Mouse (Mus musculus): Measurements from ENCODE around the gene Ptpn1. TPM values are rescaled to one million over a fixed set of nuclear protein-coding genes. Genes with fewer than 3 reads are reported as not detected.

The Ptpn1 gene
- total RNA-seq, 2 experiments from 2014 or later, result 50.7 to 55.3 TPM

DNA sequence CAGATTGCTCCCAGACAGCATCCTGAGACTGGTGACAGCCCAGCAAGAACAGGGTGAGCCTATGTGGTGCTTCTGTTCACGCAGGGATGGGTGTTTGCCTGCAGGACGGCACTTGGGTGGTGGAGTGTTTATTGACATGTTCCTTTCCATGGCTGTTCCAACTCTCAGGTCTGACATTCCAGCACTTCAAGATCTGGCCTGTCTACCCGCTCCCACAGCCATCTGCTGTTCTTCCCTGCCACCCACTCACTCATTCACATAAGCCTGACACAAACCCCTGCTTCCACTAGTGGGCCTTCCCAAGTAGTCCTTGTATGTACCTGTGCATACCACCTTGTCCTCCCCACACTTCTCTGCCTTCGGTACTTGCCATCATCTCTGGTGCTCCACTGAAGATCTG is 31.3 kb downstream of the Ptpn1 start:
- peak; percentile 41 to 60 for DNase-seq (ENCODE audit: low spot score in 2 of 2)

DNA sequence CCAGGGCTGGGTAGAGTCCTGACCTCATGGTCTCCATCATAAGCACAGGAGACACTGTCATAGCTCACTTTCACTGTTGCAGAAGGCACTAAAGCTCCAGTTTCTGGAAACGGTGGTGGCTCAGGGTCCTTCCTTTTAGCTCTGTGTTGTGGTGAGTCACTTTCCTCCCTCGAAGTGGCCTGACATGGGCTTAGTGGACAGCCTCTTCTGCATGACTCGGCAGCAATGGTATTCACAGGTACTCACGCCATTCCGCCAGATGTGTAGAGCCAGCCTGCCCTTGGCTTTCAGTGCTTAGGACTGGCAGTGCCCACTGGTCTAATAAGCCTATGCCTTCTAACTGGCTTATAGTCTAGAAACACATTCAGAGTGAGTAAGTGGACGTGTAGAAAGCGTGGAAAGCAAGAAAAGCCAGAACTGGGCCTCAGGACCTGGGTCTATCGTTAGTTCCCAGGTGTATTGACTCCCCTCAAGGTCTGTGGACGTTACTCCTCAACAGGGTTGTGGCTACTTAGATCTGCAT is 32.0 kb downstream of the Ptpn1 start:
- intact Hi-C loops (cut with DNase I), result no loop called here
- DNase-seq (ENCODE audit: low spot score in 2 of 2), result no peak

More for the DNA sequence above, 31.3 kb downstream of the Ptpn1 start:
- intact Hi-C loops (cut with DNase I), result no loop called here

DNA sequence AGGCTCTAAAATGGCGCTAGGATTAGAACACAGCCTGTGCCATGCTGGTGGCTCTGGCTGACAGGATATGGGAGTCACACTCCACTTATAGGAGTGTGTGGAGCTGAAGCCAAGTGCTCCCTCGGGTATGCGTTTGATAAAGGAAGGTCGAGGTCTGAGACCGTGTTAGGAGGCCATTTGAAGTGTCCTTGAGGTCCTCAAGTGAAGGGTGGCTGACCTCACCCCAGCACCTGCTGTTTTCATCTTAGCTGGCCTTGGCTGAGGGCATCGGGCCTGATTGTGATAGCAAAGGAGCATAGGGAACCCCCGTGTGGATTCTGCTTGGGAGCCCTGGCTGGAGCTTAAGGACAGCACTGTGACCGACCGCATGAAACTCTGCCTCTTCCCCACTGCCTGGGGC is 32.5 kb downstream of the Ptpn1 start:
- intact Hi-C loops (cut with DNase I), result no loop called here
- DNase-seq (ENCODE audit: low spot score in 2 of 2), result no peak

GRCm38 (mm10) chr2:167965911-167966310 is 34.1 kb downstream of the Ptpn1 start:
- DNase-seq (ENCODE audit: low spot score in 2 of 2), result no peak
- intact Hi-C loops (cut with DNase I), result no loop called here

- intact Hi-C loops (cut with DNase I), result no loop called here
- DNase-seq (ENCODE audit: low spot score in 2 of 2), result no peak
Observed at GRCm38 (mm10) chr2:167968504-167968903, 36.6 kb downstream of the Ptpn1 start.

- no peak for DNase-seq (ENCODE audit: low spot score in 2 of 2)
- intact Hi-C loops (cut with DNase I), result no loop called here
Observed at GRCm38 (mm10) chr2:167969851-167970541, 38.1 kb downstream of the Ptpn1 start.

DNA sequence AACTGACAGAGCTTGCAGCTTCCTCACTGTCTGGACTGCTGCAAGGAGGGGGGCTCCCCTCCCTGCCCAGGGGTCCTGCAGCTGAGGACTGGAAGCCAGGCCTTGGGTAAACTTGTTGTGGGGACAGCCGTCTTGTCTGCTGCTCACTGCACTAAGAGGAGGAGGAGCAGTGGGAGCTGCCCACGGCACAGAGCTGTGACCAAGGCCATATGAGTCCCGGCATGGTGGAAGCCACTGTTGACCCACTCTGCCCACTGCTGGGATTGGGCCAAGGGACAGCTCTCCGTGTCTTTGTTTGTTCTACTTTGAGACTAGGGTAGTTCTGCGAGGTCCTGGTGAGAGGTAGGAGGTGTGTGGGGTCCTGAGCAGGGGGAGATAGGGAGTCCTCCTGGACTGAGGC is 40.3 kb downstream of the Ptpn1 start:
- no peak for DNase-seq (ENCODE audit: low spot score in 2 of 2)
- intact Hi-C loops (cut with DNase I), result no loop called here

GRCm38 (mm10) chr2:167972809-167973208 is 41.0 kb downstream of the Ptpn1 start:
- intact Hi-C loops (cut with DNase I), result no loop called here
- no peak for DNase-seq (ENCODE audit: low spot score in 2 of 2)

GRCm38 (mm10) chr2:167975746-167976145 is 43.9 kb downstream of the Ptpn1 start:
- DNase-seq (ENCODE audit: low spot score in 2 of 2), result no peak
- intact Hi-C loops (cut with DNase I), result no loop called here

- intact Hi-C loops (cut with DNase I), result no loop called here
- no peak for DNase-seq (ENCODE audit: low spot score in 2 of 2)
Observed at GRCm38 (mm10) chr2:167978271-167978670, 46.4 kb downstream of the Ptpn1 start.

GRCm38 (mm10) chr2:167980391-167980790 is 48.5 kb downstream of the Ptpn1 start:
- no peak for DNase-seq (ENCODE audit: low spot score in 2 of 2)
- intact Hi-C loops (cut with DNase I), result no loop called here

GRCm38 (mm10) chr2:167982646-167983045 is 50.8 kb downstream of the Ptpn1 start:
- intact Hi-C loops (cut with DNase I), result no loop called here
- no peak for DNase-seq (ENCODE audit: low spot score in 2 of 2)

- intact Hi-C loops (cut with DNase I), result no loop called here
- no peak for DNase-seq (ENCODE audit: low spot score in 2 of 2)
Observed at GRCm38 (mm10) chr2:167984371-167984770, 52.5 kb downstream of the Ptpn1 start.

GRCm38 (mm10) chr2:167984946-167985345 is 53.1 kb downstream of the Ptpn1 start:
- intact Hi-C loops (cut with DNase I), result loop anchor here (5.0 kb wide), 1 partner anchor 112 kb away; no protein-coding TSS in a partner anchor
- no peak for DNase-seq (ENCODE audit: low spot score in 2 of 2)

DNA sequence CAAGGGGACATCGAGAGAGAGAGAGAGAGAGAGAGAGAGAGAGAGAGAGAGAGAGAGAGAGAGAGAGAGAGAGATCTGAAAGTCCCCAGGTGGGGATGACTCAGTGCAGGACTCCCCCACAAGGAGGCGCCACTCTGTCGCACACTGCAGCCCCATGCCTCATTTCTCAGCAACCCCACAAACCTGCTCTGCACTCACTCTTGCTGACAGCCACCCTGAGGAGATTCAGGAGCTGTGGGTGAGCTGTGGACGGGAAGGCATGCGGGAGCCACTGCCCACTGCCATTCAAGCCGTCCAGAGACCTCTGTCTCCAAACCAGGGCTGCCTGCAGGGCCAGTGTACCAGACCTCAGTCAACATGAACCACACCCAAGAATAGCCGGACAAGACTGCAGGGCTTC is 54.9 kb downstream of the Ptpn1 start:
- intact Hi-C loops (cut with DNase I), result loop anchor here (5.0 kb wide), 1 partner anchor 111 kb away; no protein-coding TSS in a partner anchor

DNA sequence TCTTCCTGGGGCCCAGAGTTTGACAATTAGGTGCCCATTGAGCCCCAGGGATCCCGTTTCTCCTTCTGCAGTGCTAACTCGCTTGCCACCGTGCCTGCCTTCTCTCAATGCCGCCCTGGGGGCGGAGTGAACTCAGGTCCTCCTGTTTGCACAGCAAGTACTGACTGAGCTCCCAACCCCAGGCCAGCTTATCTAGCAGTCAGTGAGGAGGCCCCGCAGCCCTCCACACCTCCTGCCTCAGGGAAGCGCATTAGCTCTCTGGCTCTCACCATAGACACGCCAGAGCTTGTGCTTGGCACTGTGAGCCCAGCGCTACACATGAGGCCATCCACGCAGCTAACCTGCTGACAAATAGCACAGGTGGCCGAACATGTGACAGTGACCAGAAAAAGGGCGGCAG is 55.8 kb downstream of the Ptpn1 start:
- DNase-seq (ENCODE audit: low spot score in 2 of 2), result no peak
- intact Hi-C loops (cut with DNase I), result loop anchor here (5.0 kb wide), 1 partner anchor 110 kb away; no protein-coding TSS in a partner anchor

More for the DNA sequence above, 54.9 kb downstream of the Ptpn1 start:
- DNase-seq (ENCODE audit: low spot score in 2 of 2), result no peak

- no peak for DNase-seq (ENCODE audit: low spot score in 2 of 2)
- intact Hi-C loops (cut with DNase I), result loop anchor here (5.0 kb wide), 1 partner anchor 108 kb away; no protein-coding TSS in a partner anchor
Observed at GRCm38 (mm10) chr2:167989310-167989709, 57.5 kb downstream of the Ptpn1 start.

GRCm38 (mm10) chr2:167993260-167993659 is 61.4 kb downstream of the Ptpn1 start:
- DNase-seq (ENCODE audit: low spot score in 2 of 2), result no peak
- intact Hi-C loops (cut with DNase I), result no loop called here

DNA sequence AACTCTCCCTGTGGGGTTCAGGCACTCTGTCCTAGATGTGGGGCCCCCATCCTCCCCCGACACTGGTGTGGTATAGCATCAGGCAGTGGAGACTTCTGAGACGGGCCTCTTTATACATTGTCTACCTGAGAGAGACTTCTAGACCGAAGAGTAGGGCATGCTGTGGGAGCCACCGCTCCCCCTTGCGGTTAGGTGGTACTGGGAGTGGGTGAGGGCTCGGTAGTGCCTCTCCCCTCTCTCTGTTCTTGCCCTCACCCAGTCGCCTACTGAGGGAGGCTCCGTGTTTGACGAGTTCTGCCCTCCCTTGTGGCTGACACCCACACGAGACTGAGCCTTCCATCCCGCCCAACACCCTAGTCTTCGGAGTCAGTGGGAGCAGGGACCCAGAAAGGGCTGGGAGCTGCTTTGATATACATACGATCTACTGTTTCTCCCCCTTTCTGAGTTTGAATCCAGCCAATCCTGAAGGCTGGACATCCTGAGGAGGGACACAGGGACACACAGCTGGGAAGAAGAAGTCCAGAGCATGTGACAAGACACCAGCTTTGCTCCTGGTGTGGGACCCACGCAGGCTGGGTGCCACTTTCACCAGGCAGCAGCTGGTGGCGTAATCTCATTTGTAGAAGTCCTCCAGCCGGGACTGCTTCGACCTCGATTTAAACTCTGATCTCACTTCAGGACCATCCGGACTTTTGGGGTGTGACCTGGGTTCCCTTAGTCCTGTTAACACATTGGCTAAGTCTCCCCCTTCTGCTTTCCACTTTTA is 64.2 kb downstream of the Ptpn1 start:
- DNase-seq (ENCODE audit: low spot score in 2 of 2), result no peak
- intact Hi-C loops (cut with DNase I), result no loop called here

- intact Hi-C loops (cut with DNase I), result no loop called here
Observed at GRCm38 (mm10) chr2:167996672-167997215, 64.9 kb downstream of the Ptpn1 start.

More at GRCm38 (mm10) chr2:167996672-167997215, 64.9 kb downstream of the Ptpn1 start:
- DNase-seq (ENCODE audit: low spot score in 2 of 2), result no peak

Measured in left cerebral cortex, postnatal 36 days (tissue).